Mouse (Mus musculus) G1E (cell line): ENCODE measurements at regions not wholly inside any gene's neighbourhood (a gene's known extent, or its start where the extent isn't known, plus 50 kb on each side); places are given as distances from the start of the nearest gene placed in this dataset.

Experiments
- CTCF ChIP-seq: IDR thresholded peaks from 2 replicates; pipeline ENCODE4 v1.5.1; 2012; ENCODE audit warnings: low read depth, low read length, inconsistent platforms, mixed read lengths
- GATA1 ChIP-seq: IDR thresholded peaks from 2 replicates; pipeline ENCODE4 v1.6.1; 2012; ENCODE audit warnings: borderline replicate concordance, low read length, inconsistent platforms, mixed read lengths
- TAL1 ChIP-seq: conservative IDR thresholded peaks from 2 replicates; pipeline ENCODE4 v1.6.1; 2012; ENCODE audit warnings: low read depth, low read length, inconsistent platforms, mixed read lengths

DNA sequence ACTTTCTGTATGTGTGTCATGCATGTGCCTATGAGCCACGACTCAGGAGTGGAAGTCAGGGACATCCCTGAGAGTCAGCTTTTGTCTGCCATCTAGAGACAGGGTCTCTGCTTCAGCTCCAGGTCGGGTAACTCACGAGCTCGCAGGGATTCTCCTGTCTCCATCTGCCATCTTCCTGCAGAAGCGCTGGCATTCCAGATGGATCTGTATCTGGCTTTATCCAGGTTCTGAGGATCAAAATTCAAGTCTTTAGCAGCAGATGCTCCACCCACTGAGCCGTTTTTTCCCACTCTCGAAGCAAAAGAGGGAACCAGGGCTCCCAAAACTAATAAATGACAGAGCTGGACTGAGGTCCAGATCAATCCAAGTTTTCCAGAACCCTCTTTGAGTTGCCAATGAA, 76.4 kb downstream of the E030025P04Rik start:
- TF ChIP-seq CTCF (no peak), GATA1 (no peak), TAL1 (no peak)
